Mouse (Mus musculus): ENCODE data around the gene Eno2. TPM values are rescaled to one million over a fixed set of nuclear protein-coding genes. Genes with fewer than 3 reads are reported as not detected.
"Not testable (repeated sequence)": the region's sequence is repeated elsewhere in the genome, so short reads cannot be mapped to it uniquely, and the experiment has no call there.

The Eno2 gene
- polyA plus RNA-seq, 1 experiment from 2014 or later: 4.6 TPM

GRCm38 (mm10) chr6:124802400-124802799, 32.9 kb upstream of the Eno2 start:
- H3K27me3 ChIP-seq (ENCODE audit: low read depth, poor library complexity, severe bottlenecking); H3K4me3 ChIP-seq; H3K36me3 ChIP-seq; H3K27ac ChIP-seq (replicated peaks); H3K9me3 ChIP-seq (replicated peaks); DNase-seq (ENCODE audit: low spot score): not testable (repeated sequence)
- 12% methylated on average over 6 of the region's 9 CpGs for WGBS
- H3K4me1 ChIP-seq: peaks cover 19% of the 10 kb centered on the region

GRCm38 (mm10) chr6:124796200-124796599, 26.7 kb upstream of the Eno2 start:
- H3K4me1 ChIP-seq: no peaks in the 10 kb centered on the region
- no peak overlapping the region for H3K4me3 ChIP-seq
- 85% methylated on average over 2 of the region's 2 CpGs for WGBS
- H3K36me3 ChIP-seq: no peaks in the 10 kb centered on the region
- H3K9me3 ChIP-seq (replicated peaks): no peaks in the 10 kb centered on the region
- no peak for DNase-seq (ENCODE audit: low spot score)
- no peak overlapping the region for H3K27ac ChIP-seq (replicated peaks)
- H3K27me3 ChIP-seq (ENCODE audit: low read depth, poor library complexity, severe bottlenecking): no peaks in the 10 kb centered on the region

- Histone ChIP-seq H3K4me1 (no peaks in the 10 kb centered on the region), H3K27ac (replicated peaks) (no peak overlapping the region), H3K9me3 (replicated peaks) (no peaks in the 10 kb centered on the region), H3K27me3 (ENCODE audit: low read depth, poor library complexity, severe bottlenecking) (no peaks in the 10 kb centered on the region), H3K4me3 (no peak overlapping the region), H3K36me3 (no peaks in the 10 kb centered on the region)
- DNase-seq (ENCODE audit: low spot score): no peak
- WGBS: 88% methylated on average over 4 of the region's 4 CpGs
These were observed 26.3 kb upstream of the Eno2 start for GRCm38 (mm10) chr6:124795781-124796180.

GRCm38 (mm10) chr6:124791911-124792310, 22.4 kb upstream of the Eno2 start:
- no peaks in the 10 kb centered on the region for H3K27me3 ChIP-seq (ENCODE audit: low read depth, poor library complexity, severe bottlenecking)
- 81% methylated on average over 3 of the region's 3 CpGs for WGBS
- no peaks in the 10 kb centered on the region for H3K9me3 ChIP-seq (replicated peaks)
- H3K36me3 ChIP-seq: no peaks in the 10 kb centered on the region
- DNase-seq (ENCODE audit: low spot score): no peak
- peaks cover 3% of the 10 kb centered on the region; the same call in 1 of the 2 replicates for H3K4me1 ChIP-seq
- H3K4me3 ChIP-seq: no peak overlapping the region
- H3K27ac ChIP-seq (replicated peaks): no peak overlapping the region

GRCm38 (mm10) chr6:124790121-124790520, 20.6 kb upstream of the Eno2 start:
- Histone ChIP-seq H3K9me3 (replicated peaks) (no peaks in the 10 kb centered on the region), H3K4me1 (peaks cover 3% of the 10 kb centered on the region; the same call in 1 of the 2 replicates), H3K4me3 (no peak overlapping the region), H3K27ac (replicated peaks) (no peak overlapping the region), H3K27me3 (ENCODE audit: low read depth, poor library complexity, severe bottlenecking) (no peaks in the 10 kb centered on the region), H3K36me3 (no peaks in the 10 kb centered on the region)
- 79% methylated on average over 4 of the region's 4 CpGs for WGBS
- DNase-seq (ENCODE audit: low spot score): no peak

- H3K4me3 ChIP-seq: no peak overlapping the region
- no peaks in the 10 kb centered on the region for H3K9me3 ChIP-seq (replicated peaks)
- no peaks in the 10 kb centered on the region for H3K36me3 ChIP-seq
- H3K27ac ChIP-seq (replicated peaks): no peak overlapping the region
- DNase-seq (ENCODE audit: low spot score): no peak
- no peaks in the 10 kb centered on the region for H3K27me3 ChIP-seq (ENCODE audit: low read depth, poor library complexity, severe bottlenecking)
- WGBS: 90% methylated on average over 4 of the region's 4 CpGs
- H3K4me1 ChIP-seq: peaks cover 3% of the 10 kb centered on the region; the same call in 1 of the 2 replicates
These were observed 20.0 kb upstream of the Eno2 start for GRCm38 (mm10) chr6:124789519-124789918.

- WGBS: 80% methylated on average over 10 of the region's 10 CpGs
- Histone ChIP-seq H3K27me3 (ENCODE audit: low read depth, poor library complexity, severe bottlenecking) (no peaks in the 10 kb centered on the region), H3K4me1 (peaks cover 7% of the 10 kb centered on the region), H3K9me3 (replicated peaks) (no peaks in the 10 kb centered on the region), H3K36me3 (no peaks in the 10 kb centered on the region), H3K4me3 (no peak overlapping the region), H3K27ac (replicated peaks) (no peak overlapping the region)
- DNase-seq (ENCODE audit: low spot score): no peak
These were observed 18.2 kb upstream of the Eno2 start for GRCm38 (mm10) chr6:124787722-124788121.

- H3K27ac ChIP-seq (replicated peaks): no peak overlapping the region
- 61% methylated on average over 8 of the region's 8 CpGs for WGBS
These were observed 17.4 kb upstream of the Eno2 start for GRCm38 (mm10) chr6:124786756-124787420.

GRCm38 (mm10) chr6:124782436-124782835, 13.0 kb upstream of the Eno2 start:
- Histone ChIP-seq H3K27me3 (ENCODE audit: low read depth, poor library complexity, severe bottlenecking) (peaks cover 24% of the 10 kb centered on the region), H3K4me1 (peaks cover 30% of the 10 kb centered on the region), H3K27ac (replicated peaks) (peak overlapping the region; percentile 64; the same call in 1 of the 2 replicates), H3K9me3 (replicated peaks) (no peaks in the 10 kb centered on the region), H3K4me3 (no peak overlapping the region), H3K36me3 (no peaks in the 10 kb centered on the region)
- DNase-seq (ENCODE audit: low spot score): peak; percentile 51
- WGBS: 25% methylated on average over 6 of the region's 6 CpGs

More at GRCm38 (mm10) chr6:124786756-124787420, 17.4 kb upstream of the Eno2 start:
- no peak overlapping the region for H3K4me3 ChIP-seq
- H3K36me3 ChIP-seq: no peaks in the 10 kb centered on the region
- H3K27me3 ChIP-seq (ENCODE audit: low read depth, poor library complexity, severe bottlenecking): no peaks in the 10 kb centered on the region
- no peaks in the 10 kb centered on the region for H3K9me3 ChIP-seq (replicated peaks)
- no peak for DNase-seq (ENCODE audit: low spot score)
- peaks cover 12% of the 10 kb centered on the region for H3K4me1 ChIP-seq

- Histone ChIP-seq H3K9me3 (replicated peaks) (no peaks in the 10 kb centered on the region), H3K27me3 (ENCODE audit: low read depth, poor library complexity, severe bottlenecking) (peaks cover 24% of the 10 kb centered on the region), H3K27ac (replicated peaks) (no peak overlapping the region), H3K36me3 (no peaks in the 10 kb centered on the region), H3K4me3 (no peak overlapping the region), H3K4me1 (peaks cover 30% of the 10 kb centered on the region)
- no peak for DNase-seq (ENCODE audit: low spot score)
- 91% methylated on average over 7 of the region's 7 CpGs for WGBS
These were observed 11.4 kb upstream of the Eno2 start for GRCm38 (mm10) chr6:124780917-124781316.

GRCm38 (mm10) chr6:124779984-124780416, 10.5 kb upstream of the Eno2 start:
- peaks cover 30% of the 10 kb centered on the region for H3K4me1 ChIP-seq
- peak; percentile 66 for DNase-seq (ENCODE audit: low spot score)
- peak overlapping the region; percentile 52 for H3K4me3 ChIP-seq
- WGBS: 3% methylated on average over 10 of the region's 10 CpGs
- no peaks in the 10 kb centered on the region for H3K9me3 ChIP-seq (replicated peaks)
- H3K27ac ChIP-seq (replicated peaks): peak overlapping the region; percentile 65
- peaks cover 24% of the 10 kb centered on the region for H3K27me3 ChIP-seq (ENCODE audit: low read depth, poor library complexity, severe bottlenecking)
- H3K36me3 ChIP-seq: no peaks in the 10 kb centered on the region

GRCm38 (mm10) chr6:124779222-124779983, 9.9 kb upstream of the Eno2 start, which contains the start of gene Lrrc23:
Lrrc23 (minus strand) TSS chr6:124779727.
- peak within 1 kb of the TSS; percentile 52 for H3K4me3 ChIP-seq
- DNase-seq (ENCODE audit: low spot score): peak; percentile 73
- peaks cover 24% of the 10 kb centered on the region for H3K27me3 ChIP-seq (ENCODE audit: low read depth, poor library complexity, severe bottlenecking)
- H3K4me1 ChIP-seq: peaks cover 30% of the 10 kb centered on the region
- H3K36me3 ChIP-seq: no peaks in the 10 kb centered on the region
- no peaks in the 10 kb centered on the region for H3K9me3 ChIP-seq (replicated peaks)
- peak within 1 kb of the TSS; percentile 65 for H3K27ac ChIP-seq (replicated peaks)
- 4% methylated on average over 23 of the region's 23 CpGs for WGBS

GRCm38 (mm10) chr6:124770511-124770910, 1.0 kb upstream of the Eno2 start:
- no peak overlapping the region for H3K27ac ChIP-seq (replicated peaks)
- H3K27me3 ChIP-seq (ENCODE audit: low read depth, poor library complexity, severe bottlenecking): peaks cover 78% of the 10 kb centered on the region
- H3K9me3 ChIP-seq (replicated peaks): no peaks in the 10 kb centered on the region
- no peak overlapping the region for H3K4me3 ChIP-seq
- no peak for DNase-seq (ENCODE audit: low spot score)
- WGBS: 88% methylated on average over 15 of the region's 15 CpGs
- H3K4me1 ChIP-seq: peaks cover 40% of the 10 kb centered on the region
- no peaks in the 10 kb centered on the region for H3K36me3 ChIP-seq
